Mouse (Mus musculus) Muller cell, postnatal 12 days (primary cell): ENCODE measurements at regions not wholly inside any gene's neighbourhood (a gene's known extent, or its start where the extent isn't known, plus 50 kb on each side); places are given as distances from the start of the nearest gene placed in this dataset.

Experiments used
- DNase-seq: peaks from one replicate; pipeline ENCODE4 v3.0.0-alpha.2; 2015; ENCODE audit errors: inconsistent ontology term

- DNase-seq = no peak
These were observed 52.5 kb downstream of the Adm start for GRCm38 (mm10) chr7:110679916-110680315.

GRCm38 (mm10) chr7:110682911-110683310 lies 55.5 kb downstream of the Adm start:
- no peak for DNase-seq

GRCm38 (mm10) chr7:110688884-110689681 lies 61.6 kb downstream of the Adm start:
- peak; percentile 77 for DNase-seq

GRCm38 (mm10) chr7:110690241-110690640 lies 62.8 kb downstream of the Adm start:
- no peak for DNase-seq

GRCm38 (mm10) chr7:110690856-110691255 lies 63.4 kb downstream of the Adm start:
- no peak for DNase-seq

GRCm38 (mm10) chr7:110694262-110694661 lies 66.8 kb downstream of the Adm start:
- no peak for DNase-seq

GRCm38 (mm10) chr7:110695729-110696128 lies 68.3 kb downstream of the Adm start:
- DNase-seq = no peak

GRCm38 (mm10) chr7:110698211-110699153 lies 69.5 kb upstream of the Ampd3 start:
- DNase-seq = peak; percentile 18

- DNase-seq = no peak
These were observed 68.4 kb upstream of the Ampd3 start for GRCm38 (mm10) chr7:110699596-110699995.

- peak; percentile 84 for DNase-seq
These were observed 66.2 kb upstream of the Ampd3 start for GRCm38 (mm10) chr7:110701681-110702413.

- DNase-seq = no peak
These were observed 65.6 kb upstream of the Ampd3 start for GRCm38 (mm10) chr7:110702414-110702783.

- no peak for DNase-seq
These were observed 62.5 kb upstream of the Ampd3 start for GRCm38 (mm10) chr7:110705311-110706000.

- peak; percentile 80 for DNase-seq
These were observed 61.9 kb upstream of the Ampd3 start for GRCm38 (mm10) chr7:110706001-110706695.

- peak; percentile 85 for DNase-seq
These were observed 61.3 kb upstream of the Ampd3 start for GRCm38 (mm10) chr7:110706696-110707087.

GRCm38 (mm10) chr7:110708116-110708515 lies 59.9 kb upstream of the Ampd3 start:
- no peak for DNase-seq

- no peak for DNase-seq
These were observed 59.2 kb upstream of the Ampd3 start for GRCm38 (mm10) chr7:110708781-110709180.

- no peak for DNase-seq
These were observed 58.4 kb upstream of the Ampd3 start for GRCm38 (mm10) chr7:110709606-110710005.

- DNase-seq = no peak
These were observed 57.6 kb upstream of the Ampd3 start for GRCm38 (mm10) chr7:110710256-110710962.

GRCm38 (mm10) chr7:110713661-110714060 lies 54.3 kb upstream of the Ampd3 start:
- peak; percentile 94 for DNase-seq

- no peak for DNase-seq
These were observed 52.9 kb upstream of the Ampd3 start for GRCm38 (mm10) chr7:110715110-110715509.
